1 mouse cellular context compared by ENCODE assay signal in the genomic region with DNA sequence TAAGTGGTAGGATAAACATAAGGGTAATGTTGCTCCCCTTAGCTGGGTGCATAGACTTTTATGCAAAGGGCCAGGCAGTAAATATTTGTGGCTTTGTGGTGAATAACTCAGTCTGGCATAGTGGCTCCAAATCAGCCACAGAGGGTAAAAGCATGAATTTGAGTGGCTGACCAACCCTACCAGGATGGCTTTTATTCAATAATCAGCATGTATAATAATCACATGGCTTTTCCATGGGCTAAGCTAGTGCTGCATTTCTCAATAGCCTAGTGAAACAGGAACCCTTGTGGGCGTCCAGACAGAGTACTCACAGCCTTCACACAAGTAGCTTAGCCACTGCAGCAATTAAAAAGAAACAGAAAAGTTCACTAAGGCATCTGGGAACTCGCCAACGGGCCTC.
TF ChIP-seq lines count a peak whose summit lies in the region.

No protein-coding gene starts in this region.

TF ChIP-seq in myocyte, 11 proteins besides CTCF, POLR2A, EP300 and RAD21 (continued from another document):
- TF ChIP-seq TCF12 (IDR thresholded peaks at IDR 0.05; ENCODE audit: insufficient read depth, poor library complexity, severe bottlenecking) (no peak), CEBPB (IDR thresholded peaks at IDR 0.05; ENCODE audit: insufficient read depth, poor library complexity, severe bottlenecking) (peak; percentile 75)
